Mouse (Mus musculus) lung, adult 2 months (tissue): ENCODE results near the gene Zfp422. TPM values are rescaled to one million over a fixed set of nuclear protein-coding genes. Genes with fewer than 3 reads are reported as not detected.

Experiments
- DNase-seq: peaks from one replicate; pipeline ENCODE4 v3.0.0; 2022
- H3K4me1 ChIP-seq: fragments of 200-500 bp; 2 replicates; pipeline ENCODE4 v1.6.1; 2011; ENCODE audit warnings: low read length; ENCODE audit not compliant: control insufficient read depth, insufficient read depth
- H3K4me3 ChIP-seq: fragments of 200-500 bp; replicated peaks from 2 replicates; pipeline ENCODE3; 2011; ENCODE audit warnings: low read depth, mild to moderate bottlenecking, control low read depth, low read length; ENCODE audit errors: extremely low read depth
- CTCF ChIP-seq: fragments of 200-500 bp; IDR thresholded peaks from 2 replicates; pipeline ENCODE4 v1.5.1; 2011; ENCODE audit warnings: mild to moderate bottlenecking, low read length, control low read depth; ENCODE audit not compliant: insufficient read depth
- POLR2A ChIP-seq: fragments of 200-500 bp; IDR thresholded peaks from 2 replicates; pipeline ENCODE4 v1.6.1; 2011; ENCODE audit warnings: low read depth, mild to moderate bottlenecking, control low read depth, low read length, borderline replicate concordance; ENCODE audit errors: extremely low read depth
- WGBS: fragments of 180-500 bp; shearing (Covaris S2); methylation state at CpG from one replicate; pipeline ENCODE4 v1.1.7; 2018; 5-methylcytosine and 5-hydroxymethylcytosine counted together
- polyA plus RNA-seq: library from polyadenylated mRNA; depleted of rRNA; stranded (reverse); fragments of >200 nt; gene quantifications from 2 replicates; pipeline ENCODE4 v1.2.3, GENCODE M21; 2012

The Zfp422 gene
- polyA plus RNA-seq, 1 experiment = 16.2 TPM

DNA sequence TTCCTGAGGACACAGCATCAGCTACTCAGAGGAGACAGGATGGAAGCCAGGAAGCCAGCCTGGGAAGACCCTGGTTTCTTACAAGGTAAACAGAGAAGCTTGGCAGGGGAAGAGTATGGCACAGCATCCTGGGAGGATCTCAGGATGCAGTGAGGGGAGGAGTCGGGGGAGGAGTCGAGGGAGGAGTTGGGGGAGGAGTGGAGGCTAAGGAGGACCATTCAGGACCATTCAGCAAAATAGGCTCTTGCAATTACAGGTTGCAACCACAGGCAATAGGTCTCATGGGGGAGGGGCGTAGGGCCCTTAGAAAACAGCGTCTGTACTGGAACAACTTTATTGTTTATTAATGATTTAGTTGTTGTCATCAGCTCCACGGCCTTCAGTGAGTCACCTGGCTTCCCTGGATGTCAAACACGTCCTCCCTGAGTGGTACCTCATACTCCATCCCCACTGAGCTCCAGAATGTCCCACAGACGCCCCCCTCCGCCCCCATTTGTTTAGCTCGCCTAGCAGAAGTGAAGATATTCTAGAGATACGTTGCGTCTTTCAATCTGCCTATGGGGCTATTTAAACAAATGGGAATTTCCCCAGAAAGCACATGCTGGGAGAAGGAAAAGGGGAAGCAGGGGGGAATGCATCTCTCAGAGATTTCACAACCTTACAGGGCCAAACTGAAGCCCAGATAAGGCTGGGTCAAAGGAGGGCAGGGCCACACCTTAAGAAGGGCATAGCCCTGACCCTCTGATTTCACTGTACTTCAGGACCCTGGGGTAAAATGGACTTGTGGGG, 40.1 kb upstream of the Zfp422 start:
- TF ChIP-seq POLR2A = no peak
- no peak for TF ChIP-seq CTCF
- 49% methylated on average over 11 of the region's 11 CpGs for WGBS
- Histone ChIP-seq H3K4me1 (peaks cover 4% of the 10 kb centered on the region; the same call in 1 of the 2 replicates), H3K4me3 (no peak overlapping the region)
- DNase-seq = no peak

DNA sequence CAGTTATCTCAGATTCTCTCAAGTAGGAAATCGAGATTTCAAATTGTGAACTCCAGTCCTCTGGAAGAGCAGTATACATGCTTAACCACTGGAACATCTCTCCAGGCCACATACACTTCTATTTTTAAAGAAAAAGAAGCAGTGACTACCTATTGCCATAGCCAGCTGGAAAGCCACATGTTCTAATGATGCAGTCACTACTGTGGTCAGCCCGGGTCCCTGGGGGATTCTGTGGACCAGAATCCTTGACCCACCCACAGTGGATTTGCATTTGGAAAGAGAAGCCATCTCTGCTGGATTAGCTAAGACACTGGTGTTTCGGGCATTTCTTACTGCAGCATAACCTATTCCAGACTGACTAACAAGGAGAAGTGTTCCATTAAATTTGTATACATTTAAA, 38.6 kb upstream of the Zfp422 start:
- no peak overlapping the region for H3K4me3 ChIP-seq
- TF ChIP-seq CTCF = no peak
- TF ChIP-seq POLR2A = no peak
- WGBS = 73% methylated on average over 3 of the region's 3 CpGs
- H3K4me1 ChIP-seq = no peaks in the 10 kb centered on the region; the same call in 1 of the 2 replicates
- DNase-seq = no peak

DNA sequence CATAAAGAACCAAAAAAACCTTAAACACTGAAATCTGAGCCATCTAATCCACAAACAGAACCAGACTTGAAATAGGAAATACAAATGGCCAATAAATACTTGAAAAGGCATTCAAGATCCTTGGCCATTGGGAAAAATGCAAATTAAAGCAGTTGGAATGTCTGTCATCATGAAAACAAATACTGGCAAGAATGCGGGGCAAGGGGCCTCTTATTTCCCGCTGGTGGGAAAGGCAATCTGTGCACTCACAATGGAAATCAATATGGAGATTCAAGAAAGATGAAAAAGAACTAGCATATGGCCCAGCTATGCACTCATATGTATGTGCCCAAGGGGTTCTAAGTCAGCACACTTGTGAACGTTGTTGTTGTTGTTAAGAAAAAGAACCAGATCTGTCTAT, 38.1 kb upstream of the Zfp422 start:
- TF ChIP-seq CTCF (no peak), POLR2A (no peak)
- DNase-seq = no peak
- Histone ChIP-seq H3K4me1 (no peaks in the 10 kb centered on the region; the same call in 1 of the 2 replicates), H3K4me3 (no peak overlapping the region)
- 71% methylated on average over 3 of the region's 3 CpGs for whole genome bisulfite sequencing

DNA sequence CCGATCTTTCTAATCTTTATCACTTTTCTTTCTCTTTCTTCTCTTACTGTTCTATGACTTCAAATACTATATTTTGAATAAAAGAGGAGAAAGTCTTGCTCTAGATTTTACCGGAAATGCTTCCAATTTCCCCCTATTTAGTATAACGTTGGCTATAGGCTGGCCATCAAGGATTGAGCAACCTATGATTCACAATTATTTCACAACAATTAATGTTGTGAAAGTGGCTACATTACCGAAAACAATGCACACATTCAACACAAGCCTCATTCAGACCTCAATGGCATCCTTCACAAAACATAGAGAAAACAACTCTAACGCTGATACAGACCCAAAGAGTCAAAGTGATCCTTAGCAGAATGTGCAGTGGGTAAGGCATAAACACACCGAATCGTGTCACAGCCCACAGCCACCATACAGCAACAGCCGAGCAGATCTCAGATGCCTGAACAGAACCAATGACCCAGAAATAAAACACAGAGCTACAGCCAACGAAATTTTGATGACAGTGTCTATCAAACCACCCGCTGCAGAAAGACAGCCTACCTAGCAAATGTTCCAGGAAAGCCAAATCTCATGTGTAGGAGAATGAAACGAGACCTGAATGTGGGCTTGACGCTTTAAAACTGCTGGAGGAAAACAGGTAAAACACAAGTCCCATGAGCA, 37.4 kb upstream of the Zfp422 start:
- DNase-seq = no peak
- no peaks in the 10 kb centered on the region; the same call in 1 of the 2 replicates for H3K4me1 ChIP-seq
- no peak overlapping the region for H3K4me3 ChIP-seq
- TF ChIP-seq CTCF (no peak), POLR2A (no peak)
- 76% methylated on average over 12 of the region's 12 CpGs for WGBS

DNA sequence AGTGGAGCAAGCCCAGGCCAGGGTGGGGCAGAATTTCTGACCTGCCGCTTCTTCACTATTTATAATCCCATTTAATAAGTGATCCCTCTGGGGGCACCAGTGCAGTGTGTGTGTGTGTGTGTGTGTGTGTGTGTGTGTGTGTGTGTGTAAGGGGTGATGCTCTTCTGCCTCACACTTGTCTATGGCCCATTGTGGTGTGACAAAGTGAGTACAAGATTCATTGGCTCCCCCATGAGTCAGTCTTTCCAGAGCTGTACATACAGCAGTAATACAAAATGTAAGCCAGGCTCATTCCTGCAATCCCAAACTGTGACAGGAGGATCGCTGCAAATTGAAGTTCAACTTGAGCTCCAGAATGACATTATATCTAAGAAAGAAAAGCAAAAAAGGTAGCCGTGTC, 36.0 kb upstream of the Zfp422 start:
- DNase-seq = no peak
- no peaks in the 10 kb centered on the region; the same call in 1 of the 2 replicates for H3K4me1 ChIP-seq
- 77% methylated on average over 3 of the region's 3 CpGs for WGBS
- H3K4me3 ChIP-seq = no peak overlapping the region
- TF ChIP-seq CTCF (no peak), POLR2A (no peak)

DNA sequence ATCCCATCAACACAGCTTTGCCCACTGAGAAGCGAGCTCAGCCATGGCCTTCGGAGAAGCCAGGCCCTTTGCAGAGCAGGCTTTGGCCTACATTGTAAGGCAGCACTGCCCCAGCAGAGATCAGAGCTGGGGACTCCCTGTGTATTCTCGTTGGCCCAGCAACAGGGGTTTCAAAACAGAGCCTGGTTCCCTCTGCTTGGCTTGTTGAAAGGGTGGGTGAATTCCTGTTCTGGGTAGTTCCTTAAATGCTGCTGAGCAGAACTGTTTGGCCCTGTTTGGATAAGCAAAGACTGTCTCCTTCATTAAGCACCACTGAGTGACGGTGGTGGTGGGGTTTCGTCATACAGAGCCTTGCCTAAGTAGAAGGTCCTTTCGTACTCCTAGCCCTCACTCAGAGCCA, 35.2 kb upstream of the Zfp422 start:
- DNase-seq = no peak
- 78% methylated on average over 6 of the region's 6 CpGs for WGBS
- Histone ChIP-seq H3K4me1 (no peaks in the 10 kb centered on the region; the same call in 1 of the 2 replicates), H3K4me3 (no peak overlapping the region)
- no peak for TF ChIP-seq CTCF
- no peak for TF ChIP-seq POLR2A

DNA sequence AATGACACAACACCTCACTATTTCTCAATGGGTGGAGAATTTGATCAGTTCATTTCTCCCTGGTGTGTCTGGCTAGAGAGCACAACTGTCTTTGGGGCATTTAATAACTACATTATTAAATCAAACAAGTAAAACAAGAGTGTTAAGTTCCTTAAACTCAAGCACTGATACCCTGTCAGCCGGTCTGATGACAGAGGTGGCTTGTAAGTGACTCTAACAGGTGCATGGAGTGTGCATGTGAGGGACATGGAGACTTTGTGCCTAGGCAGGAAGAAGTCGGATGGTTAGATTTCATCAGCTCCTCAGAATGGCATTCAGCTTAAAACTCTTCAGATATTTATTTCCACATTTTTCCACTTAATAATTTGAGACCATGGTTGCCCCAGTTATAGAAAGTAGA, 34.6 kb upstream of the Zfp422 start:
- TF ChIP-seq CTCF = no peak
- Histone ChIP-seq H3K4me3 (no peak overlapping the region), H3K4me1 (no peaks in the 10 kb centered on the region; the same call in 1 of the 2 replicates)
- no peak for DNase-seq
- 71% methylated on average over 2 of the region's 2 CpGs for WGBS

DNA sequence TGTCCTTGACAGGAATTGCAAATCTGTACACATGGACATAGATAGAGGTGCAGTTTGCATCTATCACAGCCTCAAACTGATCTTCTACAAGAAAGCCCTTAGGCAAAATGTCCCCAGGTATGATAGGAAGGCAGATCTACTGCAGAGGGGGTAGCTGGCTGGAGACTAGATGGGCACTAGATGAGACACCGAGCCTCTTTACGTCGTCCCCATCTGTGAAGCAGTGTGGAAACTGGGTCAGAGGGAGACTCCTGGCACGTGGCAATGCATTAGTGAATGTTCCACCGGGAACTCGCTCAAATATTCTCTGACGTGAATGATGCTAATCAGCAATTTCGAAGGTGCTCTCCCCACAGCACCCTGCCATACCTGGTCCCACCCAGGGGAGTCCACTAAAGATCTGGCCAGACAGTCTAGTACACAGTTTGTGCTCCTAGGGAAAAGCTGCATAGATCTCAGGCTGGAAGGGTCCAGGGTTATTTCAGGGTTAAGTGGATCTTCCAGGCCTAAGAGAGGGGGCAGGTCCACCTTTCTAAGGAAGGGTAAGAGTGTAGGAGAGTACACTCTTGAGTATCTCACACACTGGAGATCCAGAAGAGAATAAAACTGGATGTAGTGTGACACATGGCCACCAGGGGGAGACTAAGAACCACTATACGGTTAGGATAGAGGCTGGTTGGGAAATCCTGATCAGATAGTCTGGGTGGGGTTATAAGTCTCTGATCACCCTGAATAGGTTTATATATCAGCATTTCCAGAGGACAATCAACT, 25.1 kb upstream of the Zfp422 start:
- Histone ChIP-seq H3K4me3 (no peak overlapping the region), H3K4me1 (peaks cover 5% of the 10 kb centered on the region; the same call in 1 of the 2 replicates)
- no peak for DNase-seq
- TF ChIP-seq POLR2A (peak; percentile 49; the same call in 1 of the 2 replicates), CTCF (peak; percentile 9; the same call in 1 of the 2 replicates)
- 48% methylated on average over 9 of the region's 9 CpGs for WGBS

DNA sequence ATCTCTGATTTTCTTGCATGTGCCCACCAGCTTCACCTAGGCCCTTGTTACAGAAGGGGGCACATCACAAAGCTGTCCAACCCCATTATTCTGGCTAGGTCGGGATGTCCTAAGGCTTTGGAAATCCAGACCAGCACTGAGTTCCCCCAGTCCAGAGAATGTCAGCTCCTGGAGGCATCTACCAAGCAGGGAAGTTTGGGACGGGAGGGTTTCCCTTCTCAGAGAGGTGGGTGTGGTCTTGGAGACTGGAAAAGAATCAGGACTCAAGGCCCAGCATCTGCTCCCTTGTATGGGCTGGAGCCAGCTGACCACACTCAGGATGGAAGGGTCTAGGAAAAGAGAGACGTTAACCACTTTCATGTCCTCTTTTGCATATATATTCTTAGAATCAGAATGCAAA, 24.4 kb upstream of the Zfp422 start:
- DNase-seq = no peak
- TF ChIP-seq CTCF (no peak), POLR2A (no peak)
- Histone ChIP-seq H3K4me1 (peaks cover 5% of the 10 kb centered on the region; the same call in 1 of the 2 replicates), H3K4me3 (no peak overlapping the region)
- 60% methylated on average over 3 of the region's 3 CpGs for WGBS
